Mouse (Mus musculus) testis, postnatal 10 days (tissue): ENCODE results near the gene Olfr875.
"Not testable (repeated sequence)": the region's sequence is repeated elsewhere in the genome, so short reads cannot be mapped to it uniquely, and the experiment has no call there.

Source experiments
- DNase-seq: peaks from one replicate; pipeline ENCODE4 v3.0.0; 2021; ENCODE audit warnings: low spot score

The Olfr875 gene

GRCm38 (mm10) chr9:37771759-37772158 lies at the start of gene Olfr875:
Gene Olfr875 (plus strand): TSS chr9:37771857.
- no peak for DNase-seq

- no peak for DNase-seq
Measured at GRCm38 (mm10) chr9:37734310-37734709, 37.3 kb upstream of the Olfr875 start.

GRCm38 (mm10) chr9:37744806-37745205 lies 26.9 kb upstream of the Olfr875 start, which contains the start of gene Olfr874:
Gene Olfr874 (plus strand): TSS chr9:37745106.
- no peak for DNase-seq

GRCm38 (mm10) chr9:37750319-37751075 lies 21.2 kb upstream of the Olfr875 start:
- DNase-seq = no peak

- DNase-seq = no peak
Measured at GRCm38 (mm10) chr9:37751467-37751866, 20.2 kb upstream of the Olfr875 start.

- DNase-seq = no peak
Measured at GRCm38 (mm10) chr9:37752006-37752405, 19.7 kb upstream of the Olfr875 start.

- DNase-seq = no peak
Measured at GRCm38 (mm10) chr9:37761728-37762127, 9.9 kb upstream of the Olfr875 start.

- DNase-seq = peak; percentile 49
Measured at GRCm38 (mm10) chr9:37762541-37762940, 9.1 kb upstream of the Olfr875 start.

GRCm38 (mm10) chr9:37770661-37771060 lies 996 bp upstream of the Olfr875 start:
- no peak for DNase-seq

- peak; percentile 42 for DNase-seq
Measured at GRCm38 (mm10) chr9:37782766-37783260, 11.2 kb downstream of the Olfr875 start.

GRCm38 (mm10) chr9:37783394-37784387 lies 12.0 kb downstream of the Olfr875 start:
- DNase-seq = not testable (repeated sequence)

- DNase-seq = no peak
Measured at GRCm38 (mm10) chr9:37786411-37786810, 14.8 kb downstream of the Olfr875 start.

GRCm38 (mm10) chr9:37802055-37802454 lies 30.4 kb downstream of the Olfr875 start:
- DNase-seq = no peak

- DNase-seq = no peak
Measured at GRCm38 (mm10) chr9:37802731-37803130, 31.1 kb downstream of the Olfr875 start, which contains the start of gene Olfr876. Gene Olfr876 (plus strand): TSS chr9:37803031.

- DNase-seq = no peak
Measured at GRCm38 (mm10) chr9:37807235-37807634, 35.6 kb downstream of the Olfr875 start.

GRCm38 (mm10) chr9:37808456-37808855 lies 36.8 kb downstream of the Olfr875 start:
- no peak for DNase-seq

GRCm38 (mm10) chr9:37808976-37809375 lies 37.3 kb downstream of the Olfr875 start:
- DNase-seq = peak; percentile 44

- DNase-seq = no peak
Measured at GRCm38 (mm10) chr9:37814696-37815095, 43.0 kb downstream of the Olfr875 start.
